Mouse (Mus musculus) midbrain, embryonic 14.5 days (tissue): ENCODE measurements around the gene Timm8a1. TPM values are rescaled to one million over a fixed set of nuclear protein-coding genes. Genes with fewer than 3 reads are reported as not detected.

Experiments used
- ATAC-seq: fragments of 200-750 bp; cut with Nextera tagmentation; 2 replicates; pipeline ENCODE4 v1.8.0; 2017; ENCODE audit warnings: moderate number of reproducible peaks, moderate library complexity; ENCODE audit not compliant: low FRiP score, low TSS enrichment
- DNase-seq: peaks from one replicate; pipeline ENCODE4 v3.0.0-alpha.2; 2015
- H3K27ac ChIP-seq: fragments of 300-500 bp; sonication (generic); replicated peaks from 2 replicates; pipeline ENCODE4 v1.5.1; 2014; ENCODE audit warnings: mild to moderate bottlenecking, low read depth, low read length, moderate library complexity
- H3K27me3 ChIP-seq: fragments of 300-500 bp; sonication (generic); 2 replicates; pipeline ENCODE4 v1.6.1; 2014; ENCODE audit warnings: low read length, control low read depth, mixed read lengths; ENCODE audit not compliant: control insufficient read depth, insufficient read depth
- H3K36me3 ChIP-seq: fragments of 300-500 bp; sonication (generic); 2 replicates; pipeline ENCODE4 v1.6.1; 2014; ENCODE audit warnings: low read length, control low read depth; ENCODE audit not compliant: control insufficient read depth, insufficient read depth
- H3K4me1 ChIP-seq: fragments of 300-500 bp; sonication (generic); 2 replicates; pipeline ENCODE4 v1.6.1; 2014; ENCODE audit warnings: mild to moderate bottlenecking, antibody characterized with exemption, low read length, control low read depth; ENCODE audit not compliant: control insufficient read depth, insufficient read depth
- H3K4me2 ChIP-seq: fragments of 300-500 bp; sonication (generic); 2 replicates; pipeline ENCODE4 v1.6.1; 2014; ENCODE audit warnings: mild to moderate bottlenecking, low read length, moderate library complexity
- H3K4me3 ChIP-seq: fragments of 300-500 bp; sonication (generic); replicated peaks from 2 replicates; pipeline ENCODE4 v1.5.1; 2014; ENCODE audit warnings: low read depth, low read length
- H3K9ac ChIP-seq: fragments of 300-500 bp; sonication (generic); replicated peaks from 2 replicates; pipeline ENCODE4 v1.6.1; 2014; ENCODE audit warnings: mild to moderate bottlenecking, low read length, moderate library complexity
- H3K9me3 ChIP-seq: fragments of 300-500 bp; sonication (generic); 2 replicates; pipeline ENCODE4 v1.6.1; 2016; ENCODE audit warnings: low read length, control low read depth, mixed read lengths; ENCODE audit not compliant: control insufficient read depth
- whole genome bisulfite sequencing: fragments of 180-500 bp; shearing (Covaris S2); extraction: QIAGEN DNeasy Blood & Tissue Kit; methylation state at CpG from one replicate; pipeline ENCODE4 v1.1.7; 2014; 5-methylcytosine and 5-hydroxymethylcytosine counted together
- polyA plus RNA-seq: library from polyadenylated mRNA; unstranded; fragments of >200 nt; fragmentation: Nextera tagmentation; extraction: Ambion mirVana; gene quantifications from 2 replicates; pipeline ENCODE4 v1.2.1, GENCODE M21; 2014

The Timm8a1 gene
- polyA plus RNA-seq, 1 experiment from 2014 or later = 41.4 TPM

GRCm38 (mm10) chrX:134580528-134581305 lies 39.1 kb upstream of the Timm8a1 start:
- H3K9me3 ChIP-seq = no peaks in the 10 kb centered on the region
- H3K27me3 ChIP-seq = no peaks in the 10 kb centered on the region
- WGBS = 88% methylated on average over 14 of the region's 14 CpGs
- H3K27ac ChIP-seq = no peak overlapping the region
- H3K4me1 ChIP-seq = no peaks in the 10 kb centered on the region
- DNase-seq (no peak), ATAC-seq (no peak)
- no peak overlapping the region for H3K4me2 ChIP-seq
- no peak overlapping the region for H3K9ac ChIP-seq
- no peaks in the 10 kb centered on the region for H3K36me3 ChIP-seq
- no peak overlapping the region for H3K4me3 ChIP-seq

- H3K27me3 ChIP-seq = no peaks in the 10 kb centered on the region
- ATAC-seq = no peak
- no peaks in the 10 kb centered on the region for H3K4me1 ChIP-seq
- H3K27ac ChIP-seq = no peak overlapping the region
- H3K9ac ChIP-seq = no peak overlapping the region
- no peak overlapping the region for H3K4me3 ChIP-seq
- no peak for DNase-seq
- no peaks in the 10 kb centered on the region for H3K36me3 ChIP-seq
- 96% methylated on average over 4 of the region's 4 CpGs for WGBS
- H3K4me2 ChIP-seq = no peak overlapping the region
- no peaks in the 10 kb centered on the region for H3K9me3 ChIP-seq
These were observed 36.2 kb upstream of the Timm8a1 start for GRCm38 (mm10) chrX:134577896-134578295.

GRCm38 (mm10) chrX:134566536-134567222 lies 25.0 kb upstream of the Timm8a1 start:
- H3K4me1 ChIP-seq = no peaks in the 10 kb centered on the region
- no peaks in the 10 kb centered on the region for H3K9me3 ChIP-seq
- 88% methylated on average over 8 of the region's 8 CpGs for WGBS
- H3K9ac ChIP-seq = no peak overlapping the region
- no peak overlapping the region for H3K4me3 ChIP-seq
- no peaks in the 10 kb centered on the region for H3K27me3 ChIP-seq
- ATAC-seq (no peak), DNase-seq (no peak)
- H3K4me2 ChIP-seq = no peak overlapping the region
- no peak overlapping the region for H3K27ac ChIP-seq
- H3K36me3 ChIP-seq = no peaks in the 10 kb centered on the region

DNA sequence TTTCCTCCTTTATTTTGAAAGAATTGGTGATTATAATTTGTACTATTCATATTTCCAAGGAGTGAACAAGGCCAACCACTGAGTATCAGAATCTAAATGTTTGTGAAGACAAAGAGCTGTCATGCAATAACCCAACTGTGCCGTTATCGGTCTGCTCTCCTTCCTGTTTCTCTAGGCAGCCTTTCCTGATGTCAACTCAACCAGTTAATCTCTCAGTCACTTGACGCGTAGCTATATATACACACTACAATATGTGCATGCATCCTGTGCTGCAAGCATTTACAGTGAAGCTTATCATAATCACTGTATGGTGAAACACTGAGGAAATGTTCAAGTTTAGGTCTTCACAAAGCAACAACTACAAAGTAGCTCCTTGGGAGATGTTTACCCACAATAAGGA lies 22.7 kb upstream of the Timm8a1 start:
- no peak for DNase-seq
- H3K27me3 ChIP-seq = no peaks in the 10 kb centered on the region
- H3K4me3 ChIP-seq = no peak overlapping the region
- no peaks in the 10 kb centered on the region for H3K9me3 ChIP-seq
- H3K4me1 ChIP-seq = no peaks in the 10 kb centered on the region
- H3K4me2 ChIP-seq = no peak overlapping the region
- no peak for ATAC-seq
- no peak overlapping the region for H3K27ac ChIP-seq
- H3K36me3 ChIP-seq = no peaks in the 10 kb centered on the region
- H3K9ac ChIP-seq = no peak overlapping the region
- 90% methylated on average over 4 of the region's 4 CpGs for WGBS

- Histone ChIP-seq H3K36me3 (no peaks in the 10 kb centered on the region), H3K9me3 (no peaks in the 10 kb centered on the region), H3K27me3 (no peaks in the 10 kb centered on the region), H3K27ac (no peak overlapping the region), H3K9ac (no peak overlapping the region), H3K4me3 (no peak overlapping the region), H3K4me2 (no peak overlapping the region), H3K4me1 (no peaks in the 10 kb centered on the region)
- DNase-seq (no peak), ATAC-seq (no peak)
- 75% methylated on average over 6 of the region's 6 CpGs for WGBS
These were observed 12.8 kb upstream of the Timm8a1 start for GRCm38 (mm10) chrX:134554425-134554824.

DNA sequence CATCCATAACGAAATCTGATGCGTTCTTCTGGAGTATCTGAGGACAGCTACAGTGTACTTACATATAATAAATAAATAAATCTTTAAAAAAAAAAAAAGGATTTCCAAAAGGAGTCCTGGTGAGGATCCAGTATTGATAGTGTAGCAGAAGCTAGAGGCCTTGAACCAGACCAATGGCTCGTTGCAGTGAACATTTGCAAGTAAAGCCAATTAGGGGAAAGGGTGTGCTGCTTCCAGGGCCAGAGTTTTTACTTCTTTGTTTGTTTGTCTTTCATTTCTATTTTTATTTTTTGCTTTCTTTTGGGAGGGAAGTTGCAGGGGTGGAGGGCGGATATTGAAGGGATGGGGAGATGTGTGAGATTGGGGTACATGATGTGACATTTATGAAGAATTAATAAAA lies 11.7 kb upstream of the Timm8a1 start:
- Histone ChIP-seq H3K27me3 (no peaks in the 10 kb centered on the region), H3K9ac (no peak overlapping the region), H3K27ac (no peak overlapping the region), H3K4me1 (no peaks in the 10 kb centered on the region), H3K36me3 (no peaks in the 10 kb centered on the region), H3K4me3 (no peak overlapping the region), H3K9me3 (no peaks in the 10 kb centered on the region), H3K4me2 (no peak overlapping the region)
- ATAC-seq = no peak
- 90% methylated on average over 4 of the region's 4 CpGs for WGBS
- no peak for DNase-seq

DNA sequence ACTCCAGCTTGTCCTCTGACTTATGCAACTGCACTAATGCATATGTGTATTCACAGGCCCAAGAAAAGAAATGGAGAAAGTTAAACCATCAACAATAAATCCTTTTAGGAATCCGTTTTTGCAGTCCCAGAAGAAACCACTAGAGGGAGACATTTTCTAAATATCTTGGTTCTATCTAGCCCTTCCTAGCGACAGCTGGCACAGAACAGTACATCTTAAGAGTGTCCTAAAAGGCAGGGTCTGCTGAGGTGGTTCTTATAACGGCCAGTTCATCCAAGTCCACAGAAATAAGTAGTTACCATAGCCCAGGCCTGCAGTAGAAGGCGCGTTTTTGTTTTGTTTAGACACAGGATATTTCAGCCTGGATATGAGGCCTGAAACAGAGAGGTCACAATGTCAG lies 9.2 kb upstream of the Timm8a1 start:
- no peaks in the 10 kb centered on the region for H3K4me1 ChIP-seq
- 22% methylated on average over 5 of the region's 5 CpGs for WGBS
- H3K4me3 ChIP-seq = no peak overlapping the region
- H3K9ac ChIP-seq = no peak overlapping the region
- no peaks in the 10 kb centered on the region for H3K9me3 ChIP-seq
- DNase-seq = peak; percentile 87
- no peak overlapping the region for H3K4me2 ChIP-seq
- H3K27ac ChIP-seq = no peak overlapping the region
- H3K27me3 ChIP-seq = no peaks in the 10 kb centered on the region
- ATAC-seq = no peak
- no peaks in the 10 kb centered on the region for H3K36me3 ChIP-seq

GRCm38 (mm10) chrX:134547330-134547729 lies 5.7 kb upstream of the Timm8a1 start:
- H3K27ac ChIP-seq = no peak overlapping the region
- H3K9me3 ChIP-seq = no peaks in the 10 kb centered on the region
- no peaks in the 10 kb centered on the region for H3K36me3 ChIP-seq
- 93% methylated on average over 4 of the region's 4 CpGs for WGBS
- H3K4me3 ChIP-seq = no peak overlapping the region
- ATAC-seq (no peak), DNase-seq (no peak)
- H3K9ac ChIP-seq = no peak overlapping the region
- H3K4me2 ChIP-seq = no peak overlapping the region
- H3K27me3 ChIP-seq = no peaks in the 10 kb centered on the region
- no peaks in the 10 kb centered on the region for H3K4me1 ChIP-seq

DNA sequence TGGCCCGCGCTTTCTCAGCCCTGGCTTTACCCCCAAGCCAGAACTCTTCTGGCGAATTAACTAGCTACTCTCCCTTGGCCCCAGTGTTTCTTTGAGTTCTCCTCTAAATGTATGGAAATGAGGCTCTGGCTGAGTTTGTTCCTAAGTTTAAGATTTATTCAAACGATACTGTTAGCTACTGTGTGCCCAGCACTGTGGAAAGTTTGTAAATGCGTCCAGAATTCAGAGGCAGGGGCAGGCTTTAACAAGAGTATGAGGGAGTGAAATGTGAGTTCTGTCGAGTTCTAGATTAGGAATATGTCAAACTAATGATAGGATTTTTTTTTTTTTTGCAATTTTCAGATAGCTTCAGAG lies 267 bp upstream of the Timm8a1 start:
- Histone ChIP-seq H3K4me3 (peak overlapping the region; percentile 44), H3K4me2 (peak overlapping the region; percentile 62), H3K4me1 (no peaks in the 10 kb centered on the region), H3K27me3 (no peaks in the 10 kb centered on the region), H3K36me3 (no peaks in the 10 kb centered on the region), H3K9ac (peak overlapping the region; percentile 40; the same call in 1 of the 2 replicates), H3K27ac (no peak overlapping the region), H3K9me3 (no peaks in the 10 kb centered on the region)
- WGBS = 28% methylated on average over 6 of the region's 6 CpGs
- ATAC-seq (no peak), DNase-seq (no peak)
